Mouse (Mus musculus): Measurements from ENCODE around the gene Ptpru. TPM values are rescaled to one million over a fixed set of nuclear protein-coding genes. Genes with fewer than 3 reads are reported as not detected.
A peak's percentile ranks its signal among the peaks of the same experiment; 100 is the strongest.
"Not testable (repeated sequence)": the region's sequence is repeated elsewhere in the genome, so short reads cannot be mapped to it uniquely, and the experiment has no call there.

The Ptpru gene
- polyA plus RNA-seq, 1 experiment from 2014 or later: 29.7 TPM

DNA sequence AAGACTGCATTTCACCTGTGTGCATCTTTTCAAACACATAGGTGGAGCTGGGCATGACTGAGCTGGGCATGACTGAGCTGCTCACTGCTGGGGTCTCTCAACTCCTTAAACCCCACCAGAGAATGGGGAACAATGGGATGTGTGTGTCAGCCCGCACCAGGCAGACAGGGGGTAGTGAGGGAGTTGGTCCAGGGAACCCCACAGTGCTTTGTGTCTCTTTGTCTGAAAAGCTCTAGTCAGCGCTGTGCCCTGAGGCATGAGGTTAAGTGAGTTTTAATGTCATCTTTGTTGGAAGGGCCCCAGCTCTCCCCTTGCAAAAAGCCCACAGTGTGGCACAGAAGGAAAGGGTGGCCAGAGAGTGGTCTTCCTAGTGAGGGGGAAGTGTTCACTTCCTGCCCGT, 13.1 kb downstream of the Ptpru start:
- Histone ChIP-seq H3K4me1 (replicated peaks; ENCODE audit: control insufficient read depth, insufficient read depth, low read length) (peaks cover 17% of the 10 kb centered on the region), H3K4me2 (ENCODE audit: low read length) (no peak overlapping the region), H3K27ac (ENCODE audit: low read length) (no peak overlapping the region), H3K4me3 (replicated peaks; ENCODE audit: low read length) (no peak overlapping the region), H3K36me3 (ENCODE audit: control insufficient read depth, insufficient read depth) (no peaks in the 10 kb centered on the region), H3K9ac (replicated peaks; ENCODE audit: low read depth, low read length) (no peak overlapping the region), H3K9me3 (ENCODE audit: control insufficient read depth, low read length) (no peaks in the 10 kb centered on the region), H3K27me3 (replicated peaks; ENCODE audit: control insufficient read depth, insufficient read depth, low read length) (no peaks in the 10 kb centered on the region)
- ATAC-seq: no peak
- 18% methylated on average over 3 of the region's 3 CpGs for WGBS

DNA sequence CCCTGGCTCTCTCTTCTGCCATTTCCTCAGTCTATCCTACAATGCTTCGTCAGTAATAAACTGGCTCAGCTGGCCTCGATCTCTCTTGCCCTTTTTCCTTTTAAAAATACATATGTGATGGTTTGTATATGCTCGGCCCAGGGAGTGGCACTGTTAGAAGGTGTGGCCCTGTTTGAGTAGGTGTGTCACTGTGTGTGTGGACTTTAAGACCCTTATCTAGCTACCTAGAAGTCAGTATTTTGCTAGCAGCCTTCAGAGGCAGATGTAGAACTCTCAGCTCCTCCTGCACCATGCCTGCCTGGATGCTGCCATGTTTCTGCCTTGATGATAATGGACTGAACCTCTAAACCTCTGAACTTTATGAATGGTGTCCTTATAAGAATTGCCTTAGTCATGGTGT, 15.5 kb downstream of the Ptpru start:
- no peak overlapping the region for H3K4me2 ChIP-seq (ENCODE audit: low read length)
- no peaks in the 10 kb centered on the region for H3K36me3 ChIP-seq (ENCODE audit: control insufficient read depth, insufficient read depth)
- peaks cover 15% of the 10 kb centered on the region for H3K4me1 ChIP-seq (replicated peaks; ENCODE audit: control insufficient read depth, insufficient read depth, low read length)
- H3K9ac ChIP-seq (replicated peaks; ENCODE audit: low read depth, low read length): no peak overlapping the region
- H3K9me3 ChIP-seq (ENCODE audit: control insufficient read depth, low read length): no peaks in the 10 kb centered on the region
- no peak for ATAC-seq
- H3K27me3 ChIP-seq (replicated peaks; ENCODE audit: control insufficient read depth, insufficient read depth, low read length): no peaks in the 10 kb centered on the region
- no peak overlapping the region for H3K4me3 ChIP-seq (replicated peaks; ENCODE audit: low read length)
- 93% methylated on average over 3 of the region's 3 CpGs for WGBS
- H3K27ac ChIP-seq (ENCODE audit: low read length): no peak overlapping the region

DNA sequence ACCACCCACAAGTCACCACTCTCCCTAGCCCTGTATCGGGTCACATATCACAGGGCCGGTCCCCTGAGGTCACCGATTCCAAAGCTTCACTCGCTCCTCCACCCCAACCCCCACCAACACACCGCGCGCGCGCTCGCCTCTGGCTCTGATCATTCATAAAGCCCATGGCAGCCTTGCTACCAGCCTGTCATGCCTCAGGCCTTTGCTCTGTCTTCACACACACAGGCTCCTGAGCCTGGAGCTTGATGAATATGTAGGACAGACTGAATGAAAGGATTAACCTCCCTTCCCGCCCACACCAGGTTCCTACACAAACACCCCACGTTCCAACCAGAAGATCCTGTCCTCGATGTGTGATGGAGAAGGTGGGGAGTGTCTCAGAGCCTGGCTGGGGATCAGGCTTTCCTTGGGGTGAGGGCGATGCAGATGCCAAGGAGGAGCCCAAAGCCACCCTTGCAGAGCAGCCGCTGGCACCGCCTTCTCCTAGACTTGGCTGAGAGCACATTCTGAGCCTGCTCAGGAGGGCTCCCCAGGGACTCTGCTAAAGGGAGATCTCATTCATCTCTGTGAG, 16.8 kb downstream of the Ptpru start:
- H3K4me2 ChIP-seq (ENCODE audit: low read length): peak overlapping the region; percentile 25
- peaks cover 13% of the 10 kb centered on the region for H3K4me1 ChIP-seq (replicated peaks; ENCODE audit: control insufficient read depth, insufficient read depth, low read length)
- no peaks in the 10 kb centered on the region for H3K9me3 ChIP-seq (ENCODE audit: control insufficient read depth, low read length)
- H3K4me3 ChIP-seq (replicated peaks; ENCODE audit: low read length): no peak overlapping the region
- peak; percentile 78 for ATAC-seq
- H3K36me3 ChIP-seq (ENCODE audit: control insufficient read depth, insufficient read depth): no peaks in the 10 kb centered on the region
- no peaks in the 10 kb centered on the region for H3K27me3 ChIP-seq (replicated peaks; ENCODE audit: control insufficient read depth, insufficient read depth, low read length)
- H3K9ac ChIP-seq (replicated peaks; ENCODE audit: low read depth, low read length): peak overlapping the region; percentile 30; the same call in 1 of the 2 replicates
- WGBS: 19% methylated on average over 16 of the region's 16 CpGs
- H3K27ac ChIP-seq (ENCODE audit: low read length): peak overlapping the region; percentile 28; the same call in 1 of the 2 replicates

DNA sequence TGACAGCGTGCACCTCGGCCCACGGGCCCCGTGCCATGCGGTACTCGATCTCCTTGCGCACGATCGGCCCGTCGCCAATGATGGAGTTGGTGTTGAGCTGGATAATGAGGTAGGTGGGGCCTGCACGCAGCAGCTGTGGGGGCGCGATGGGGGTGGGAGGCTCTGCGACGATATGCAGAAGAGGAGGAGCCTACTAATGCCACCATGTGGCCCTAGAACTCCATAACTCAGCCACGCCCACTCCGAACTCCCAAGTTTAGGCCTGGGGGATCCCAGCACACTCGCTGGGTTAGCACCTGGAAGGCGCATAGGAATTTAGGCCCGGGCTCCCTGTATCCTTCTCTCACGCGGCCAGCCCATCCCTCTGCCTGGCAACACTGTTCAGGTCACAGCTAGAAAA, 19.2 kb downstream of the Ptpru start:
- no peaks in the 10 kb centered on the region for H3K9me3 ChIP-seq (ENCODE audit: control insufficient read depth, low read length)
- H3K4me1 ChIP-seq (replicated peaks; ENCODE audit: control insufficient read depth, insufficient read depth, low read length): peaks cover 13% of the 10 kb centered on the region
- H3K27me3 ChIP-seq (replicated peaks; ENCODE audit: control insufficient read depth, insufficient read depth, low read length): no peaks in the 10 kb centered on the region
- ATAC-seq: no peak
- no peak overlapping the region for H3K4me2 ChIP-seq (ENCODE audit: low read length)
- no peak overlapping the region for H3K9ac ChIP-seq (replicated peaks; ENCODE audit: low read depth, low read length)
- H3K27ac ChIP-seq (ENCODE audit: low read length): no peak overlapping the region
- H3K36me3 ChIP-seq (ENCODE audit: control insufficient read depth, insufficient read depth): no peaks in the 10 kb centered on the region
- WGBS: 61% methylated on average over 23 of the region's 23 CpGs
- no peak overlapping the region for H3K4me3 ChIP-seq (replicated peaks; ENCODE audit: low read length)

GRCm38 (mm10) chr4:131815774-131816173, 22.3 kb downstream of the Ptpru start:
- WGBS: 73% methylated on average over 10 of the region's 10 CpGs
- Histone ChIP-seq H3K9me3 (ENCODE audit: control insufficient read depth, low read length) (no peaks in the 10 kb centered on the region), H3K27me3 (replicated peaks; ENCODE audit: control insufficient read depth, insufficient read depth, low read length) (no peaks in the 10 kb centered on the region), H3K9ac (replicated peaks; ENCODE audit: low read depth, low read length) (no peak overlapping the region), H3K4me1 (replicated peaks; ENCODE audit: control insufficient read depth, insufficient read depth, low read length) (peaks cover 7% of the 10 kb centered on the region), H3K36me3 (ENCODE audit: control insufficient read depth, insufficient read depth) (no peaks in the 10 kb centered on the region), H3K27ac (ENCODE audit: low read length) (no peak overlapping the region), H3K4me3 (replicated peaks; ENCODE audit: low read length) (no peak overlapping the region), H3K4me2 (ENCODE audit: low read length) (no peak overlapping the region)
- ATAC-seq: no peak

GRCm38 (mm10) chr4:131814869-131815268, 23.2 kb downstream of the Ptpru start:
- 91% methylated on average over 10 of the region's 10 CpGs for WGBS

GRCm38 (mm10) chr4:131813798-131814197, 24.3 kb downstream of the Ptpru start:
- no peaks in the 10 kb centered on the region for H3K27me3 ChIP-seq (replicated peaks; ENCODE audit: control insufficient read depth, insufficient read depth, low read length)
- no peak overlapping the region for H3K9ac ChIP-seq (replicated peaks; ENCODE audit: low read depth, low read length)
- H3K4me1 ChIP-seq (replicated peaks; ENCODE audit: control insufficient read depth, insufficient read depth, low read length): peaks cover 7% of the 10 kb centered on the region
- H3K27ac ChIP-seq (ENCODE audit: low read length): no peak overlapping the region
- H3K4me3 ChIP-seq (replicated peaks; ENCODE audit: low read length): no peak overlapping the region
- WGBS: 94% methylated on average over 7 of the region's 7 CpGs
- H3K4me2 ChIP-seq (ENCODE audit: low read length): no peak overlapping the region
- H3K36me3 ChIP-seq (ENCODE audit: control insufficient read depth, insufficient read depth): no peaks in the 10 kb centered on the region
- no peaks in the 10 kb centered on the region for H3K9me3 ChIP-seq (ENCODE audit: control insufficient read depth, low read length)
- no peak for ATAC-seq

More at GRCm38 (mm10) chr4:131814869-131815268, 23.2 kb downstream of the Ptpru start:
- H3K27ac ChIP-seq (ENCODE audit: low read length): no peak overlapping the region
- H3K27me3 ChIP-seq (replicated peaks; ENCODE audit: control insufficient read depth, insufficient read depth, low read length): no peaks in the 10 kb centered on the region
- no peaks in the 10 kb centered on the region for H3K9me3 ChIP-seq (ENCODE audit: control insufficient read depth, low read length)
- no peaks in the 10 kb centered on the region for H3K36me3 ChIP-seq (ENCODE audit: control insufficient read depth, insufficient read depth)
- H3K4me3 ChIP-seq (replicated peaks; ENCODE audit: low read length): no peak overlapping the region
- H3K4me1 ChIP-seq (replicated peaks; ENCODE audit: control insufficient read depth, insufficient read depth, low read length): peaks cover 7% of the 10 kb centered on the region
- no peak overlapping the region for H3K4me2 ChIP-seq (ENCODE audit: low read length)
- no peak for ATAC-seq
- H3K9ac ChIP-seq (replicated peaks; ENCODE audit: low read depth, low read length): no peak overlapping the region

- no peak for ATAC-seq
- H3K27ac ChIP-seq (ENCODE audit: low read length): peak overlapping the region; percentile 33
- H3K9ac ChIP-seq (replicated peaks; ENCODE audit: low read depth, low read length): peak overlapping the region; percentile 29
- H3K36me3 ChIP-seq (ENCODE audit: control insufficient read depth, insufficient read depth): no peaks in the 10 kb centered on the region
- no peak overlapping the region for H3K4me2 ChIP-seq (ENCODE audit: low read length)
- H3K4me3 ChIP-seq (replicated peaks; ENCODE audit: low read length): no peak overlapping the region
- peaks cover 7% of the 10 kb centered on the region for H3K4me1 ChIP-seq (replicated peaks; ENCODE audit: control insufficient read depth, insufficient read depth, low read length)
- WGBS: 60% methylated on average over 11 of the region's 11 CpGs
- H3K27me3 ChIP-seq (replicated peaks; ENCODE audit: control insufficient read depth, insufficient read depth, low read length): no peaks in the 10 kb centered on the region
- no peaks in the 10 kb centered on the region for H3K9me3 ChIP-seq (ENCODE audit: control insufficient read depth, low read length)
Observed at GRCm38 (mm10) chr4:131812458-131812857, 25.6 kb downstream of the Ptpru start.

- H3K4me1 ChIP-seq (replicated peaks; ENCODE audit: control insufficient read depth, insufficient read depth, low read length): no peaks in the 10 kb centered on the region
- ATAC-seq: no peak
- H3K27ac ChIP-seq (ENCODE audit: low read length): no peak overlapping the region
- H3K4me2 ChIP-seq (ENCODE audit: low read length): no peak overlapping the region
- 85% methylated on average over 3 of the region's 3 CpGs for WGBS
- no peak overlapping the region for H3K9ac ChIP-seq (replicated peaks; ENCODE audit: low read depth, low read length)
- H3K27me3 ChIP-seq (replicated peaks; ENCODE audit: control insufficient read depth, insufficient read depth, low read length): no peaks in the 10 kb centered on the region
- H3K36me3 ChIP-seq (ENCODE audit: control insufficient read depth, insufficient read depth): no peaks in the 10 kb centered on the region
- H3K4me3 ChIP-seq (replicated peaks; ENCODE audit: low read length): no peak overlapping the region
- no peaks in the 10 kb centered on the region for H3K9me3 ChIP-seq (ENCODE audit: control insufficient read depth, low read length)
Observed at GRCm38 (mm10) chr4:131805255-131805654, 32.8 kb downstream of the Ptpru start.

DNA sequence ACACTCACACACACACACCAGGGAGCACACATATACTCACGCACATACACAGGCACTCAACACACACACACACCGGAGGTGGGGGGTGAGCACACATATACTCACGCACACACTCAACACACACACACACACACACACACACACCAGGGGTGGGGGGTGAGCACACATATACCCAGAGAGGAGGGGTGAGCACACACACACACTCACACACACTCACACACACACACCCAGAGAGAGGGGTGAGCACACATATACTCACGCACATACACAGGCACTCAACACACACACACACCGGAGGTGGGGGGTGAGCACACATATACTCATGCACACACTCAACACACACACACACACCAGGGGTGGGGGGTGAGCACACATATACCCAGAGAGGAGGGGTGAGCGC, 33.4 kb downstream of the Ptpru start:
- not testable (repeated sequence) for H3K27me3 ChIP-seq (replicated peaks; ENCODE audit: control insufficient read depth, insufficient read depth, low read length); H3K9ac ChIP-seq (replicated peaks; ENCODE audit: low read depth, low read length); H3K9me3 ChIP-seq (ENCODE audit: control insufficient read depth, low read length); H3K36me3 ChIP-seq (ENCODE audit: control insufficient read depth, insufficient read depth); H3K27ac ChIP-seq (ENCODE audit: low read length); H3K4me2 ChIP-seq (ENCODE audit: low read length); H3K4me1 ChIP-seq (replicated peaks; ENCODE audit: control insufficient read depth, insufficient read depth, low read length); H3K4me3 ChIP-seq (replicated peaks; ENCODE audit: low read length)
- 97% methylated on average over 5 of the region's 6 CpGs for WGBS
- ATAC-seq: peak; percentile 57

Measured in forebrain, embryonic 16.5 days (tissue).